15 mouse cellular contexts compared by ENCODE assay signal in genomic region chr8:104434826-104435354, GRCm38 (mm10). TPM values are rescaled to one million over a fixed set of nuclear protein-coding genes. Genes with fewer than 3 reads are reported as not detected.
A peak's percentile ranks its signal among the peaks of the same experiment; 100 is the strongest.
DNase-seq lines count a peak whose midpoint lies in the region; ATAC-seq and TF ChIP-seq lines count a peak whose summit lies in the region.
"Had no signal": no experiment of that assay in that cellular context is flagged by ENCODE, and none has a peak within 500 bp of the region (broad histone marks: within the 10 kb centered on the region; RNA-seq: fewer than 3 reads in every experiment).

No protein-coding gene starts in this region.

- H3K9me3 ChIP-seq in lung, postnatal 0 days (ENCODE audit: low read length): no peaks in the 10 kb centered on the region
- no peaks in the 10 kb centered on the region for H3K9me3 ChIP-seq in midbrain, postnatal 0 days (ENCODE audit: low read length)
- H3K9me3 ChIP-seq: embryonic facial prominence, embryonic 15.5 days had no signal

- 83% methylated on average over 18 of the region's 18 CpGs for WGBS in lung, postnatal 0 days
- 83% methylated on average over 18 of the region's 18 CpGs for WGBS in lung, adult 2 months
- 52% methylated on average over 18 of the region's 18 CpGs for WGBS in cerebellum, adult 2 months
- 81% methylated on average over 18 of the region's 18 CpGs for WGBS in midbrain, postnatal 0 days

- H3K4me1 ChIP-seq in lung, postnatal 0 days (ENCODE audit: insufficient read depth, low read depth, low read length): no peaks in the 10 kb centered on the region
- H3K4me1 ChIP-seq in lung, adult 2 months (ENCODE audit: control insufficient read depth, insufficient read depth, low read length): peaks cover 12% of the 10 kb centered on the region
- peaks cover 21% of the 10 kb centered on the region for H3K4me1 ChIP-seq in cerebellum, adult 2 months (ENCODE audit: control insufficient read depth, insufficient read depth, low read length)
- H3K4me1 ChIP-seq in midbrain, postnatal 0 days (ENCODE audit: insufficient read depth, low read length): no peaks in the 10 kb centered on the region

- H3K36me3 ChIP-seq in lung, postnatal 0 days (ENCODE audit: insufficient read depth, low read length): peaks cover 61% of the 10 kb centered on the region
- peaks cover 78% of the 10 kb centered on the region for H3K36me3 ChIP-seq in midbrain, postnatal 0 days (ENCODE audit: insufficient read depth, low read length)

- no peaks in the 10 kb centered on the region for H3K27me3 ChIP-seq in lung, postnatal 0 days (replicated peaks; ENCODE audit: insufficient read depth, low read length)
- no peaks in the 10 kb centered on the region for H3K27me3 ChIP-seq in cerebellum, adult 2 months (ENCODE audit: control insufficient read depth, insufficient read depth, low read length)
- H3K27me3 ChIP-seq in midbrain, postnatal 0 days (ENCODE audit: insufficient read depth, low read length): no peaks in the 10 kb centered on the region
- H3K27me3 ChIP-seq: embryonic facial prominence, embryonic 15.5 days had no signal

- no peak overlapping the region for H3K9ac ChIP-seq in lung, postnatal 0 days (replicated peaks; ENCODE audit: low read depth)
- no peak overlapping the region for H3K9ac ChIP-seq in midbrain, postnatal 0 days (replicated peaks; ENCODE audit: low read length, poor library complexity, severe bottlenecking)
- H3K9ac ChIP-seq: embryonic facial prominence, embryonic 15.5 days had no signal

- peak; percentile 55 for ATAC-seq in frontal cortex, adult (ENCODE audit: low TSS enrichment)
- ATAC-seq in lung, postnatal 0 days: no peak
- no peak; the same call in 1 of the 2 replicates for ATAC-seq in midbrain, postnatal 0 days (ENCODE audit: low FRiP score)
- ATAC-seq: inflammation-experienced regulatory T-cells, adult 6 months had no signal

- no peak overlapping the region for H3K27ac ChIP-seq in lung, postnatal 0 days (ENCODE audit: low read length)
- H3K27ac ChIP-seq in cerebellum, adult 2 months (ENCODE audit: insufficient read depth, low read length): peak overlapping the region; percentile 42; the same call in 1 of the 2 replicates
- no peak overlapping the region for H3K27ac ChIP-seq in midbrain, postnatal 0 days (ENCODE audit: low read depth, low read length)
- H3K27ac ChIP-seq: macrophage had no signal

- H3K4me3 ChIP-seq in lung, postnatal 0 days (ENCODE audit: low read depth, low read length): no peak overlapping the region
- H3K4me3 ChIP-seq in lung, adult 2 months (replicated peaks; ENCODE audit: extremely low read depth, low read depth, low read length): no peak overlapping the region
- H3K4me3 ChIP-seq in cerebellum, adult 2 months (replicated peaks; ENCODE audit: insufficient read depth, low read depth, low read length): no peak overlapping the region
- H3K4me3 ChIP-seq in midbrain, postnatal 0 days (ENCODE audit: low read depth, low read length): no peak overlapping the region
- H3K4me3 ChIP-seq: embryonic facial prominence, embryonic 15.5 days had no signal

- no peak for DNase-seq in frontal cortex, postnatal 10 days (ENCODE audit: low spot score in 2 of 2)
- no peak for DNase-seq in lung, postnatal 0 days (ENCODE audit: low spot score)
- DNase-seq in lung, adult 2 months: no peak
- peak; percentile 52 to 56 for DNase-seq in cerebellum, adult 2 months
- DNase-seq in midbrain, postnatal 0 days (ENCODE audit: low spot score): no peak
- no peak for DNase-seq in urinary bladder, postnatal 14 days (ENCODE audit: low spot score)
- DNase-seq in urinary bladder, adult 2 months (ENCODE audit: low spot score): no peak
- DNase-seq: gastrocnemius, postnatal 25 days; layer of hippocampus, adult 9-11 months; right cerebral cortex, adult 18-20 months; thymus, postnatal 36 days had no signal

- peak; percentile 35 for TF ChIP-seq CTCF in lung, postnatal 0 days (IDR thresholded peaks at IDR 0.05)
- TF ChIP-seq CTCF in lung, adult 2 months (IDR thresholded peaks at IDR 0.05; ENCODE audit: insufficient read depth, low read length): no peak
- peak; percentile 58; the same call in 1 of the 2 replicates for TF ChIP-seq CTCF in cerebellum, adult 2 months (IDR thresholded peaks at IDR 0.05; ENCODE audit: borderline replicate concordance, insufficient read depth, low read depth, low read length)
- peak; percentile 56 for TF ChIP-seq CTCF in midbrain, postnatal 0 days (IDR thresholded peaks at IDR 0.05)

- no peak for TF ChIP-seq EP300 in lung, postnatal 0 days (IDR thresholded peaks at IDR 0.05)

- H3K4me2 ChIP-seq in lung, postnatal 0 days (replicated peaks; ENCODE audit: low read depth, low read length): no peak overlapping the region
- H3K4me2 ChIP-seq in midbrain, postnatal 0 days (ENCODE audit: low read depth, low read length, poor library complexity, severe bottlenecking): no peak overlapping the region
- H3K4me2 ChIP-seq: embryonic facial prominence, embryonic 15.5 days had no signal

- no peak for TF ChIP-seq POLR2A in lung, adult 2 months (IDR thresholded peaks at IDR 0.05; ENCODE audit: borderline replicate concordance, extremely low read depth, low read depth, low read length)
- no peak for TF ChIP-seq POLR2A in cerebellum, adult 2 months (IDR thresholded peaks at IDR 0.05; ENCODE audit: borderline replicate concordance, insufficient read depth, low read length)

RNA-seq across cellular contexts. Expression of gene Dync1li2, which starts 8.0 kb away (rescaled TPM):
- polyA plus RNA-seq in lung, postnatal 0 days (2015; fragmentation: Nextera tagmentation; extraction: Ambion mirVana): 39.4 and 44.9 TPM in 2 replicates
- polyA plus RNA-seq in lung, adult 2 months (2012; rRNA removed): 20.2 and 32.1 TPM in 2 replicates
- polyA plus RNA-seq in cerebellum, adult 2 months (2012; rRNA removed): 174 and 191 TPM in 2 replicates
- total RNA-seq in midbrain, postnatal 0 days (2014; rRNA removed): 80.5 and 106 TPM in 2 replicates
- 66.5 and 73.4 TPM in 2 replicates for polyA plus RNA-seq in midbrain, postnatal 0 days (2015; fragmentation: Nextera tagmentation; extraction: Ambion mirVana)
- polyA plus RNA-seq in urinary bladder, adult 2 months (2012; rRNA removed): 79.6 and 85.8 TPM in 2 replicates

RNA-seq across cellular contexts. Expression of gene Cmtm4, which starts 39.3 kb away (rescaled TPM):
- 3.5 TPM in 2 replicates for polyA plus RNA-seq in lung, postnatal 0 days (2015; fragmentation: Nextera tagmentation; extraction: Ambion mirVana)
- 14.9 and 22.4 TPM in 2 replicates for polyA plus RNA-seq in lung, adult 2 months (2012; rRNA removed)
- 31.1 and 33.3 TPM in 2 replicates for polyA plus RNA-seq in cerebellum, adult 2 months (2012; rRNA removed)
- 38.7 and 39.8 TPM in 2 replicates for total RNA-seq in midbrain, postnatal 0 days (2014; rRNA removed)
- 2.5 and 2.7 TPM in 2 replicates for polyA plus RNA-seq in midbrain, postnatal 0 days (2015; fragmentation: Nextera tagmentation; extraction: Ambion mirVana)
- 31.4 and 32.1 TPM in 2 replicates for polyA plus RNA-seq in urinary bladder, adult 2 months (2012; rRNA removed)

Comparison
In these comparisons a context has a peak if more than half of its experiments do, and no peak if none do; other contexts are left out.
1. DNase-seq: peak in cerebellum, adult 2 months (2 of 2); none in frontal cortex, postnatal 10 days (0 of 2), lung, postnatal 0 days (single experiment), lung, adult 2 months (single experiment), midbrain, postnatal 0 days (single experiment), urinary bladder, postnatal 14 days (single experiment) and urinary bladder, adult 2 months (single experiment).